Mouse (Mus musculus) left cerebral cortex, postnatal 10 days (tissue): Measurements from ENCODE around the gene Tyk2. TPM values are rescaled to one million over a fixed set of nuclear protein-coding genes. Genes with fewer than 3 reads are reported as not detected.

Experiments
- DNase-seq, 2 experiments: peaks; one replicate each; pipeline ENCODE4 v3.0.0; 2021 to 2022; ENCODE audit warnings: low spot score in 2 of 2, mixed read lengths in 1 of 2; ENCODE audit errors: extremely low spot score in 1 of 2
- intact Hi-C: fragments of 180-260 bp; cut with DNase I; formaldehyde crosslinking; loops from one replicate; pipeline ENCODE4 v1.15.1; 2025
- microRNA-seq: library from miRNA; unstranded; fragments of <30 nt; microRNA quantifications from one replicate; pipeline ENCODE4 v1.2.0, GENCODE M21; 2022
- total RNA-seq, 2 experiments: library from RNA; stranded (reverse); gene quantifications; 2 replicates each; pipeline ENCODE4 v1.2.3; 2021

Tyk2 gene
- total RNA-seq, 2 experiments from 2014 or later = 11.2 to 13.2 TPM

GRCm38 (mm10) chr9:21083324-21083723 is 47.7 kb downstream of the Tyk2 start:
- intact Hi-C loops = no loop called here

DNA sequence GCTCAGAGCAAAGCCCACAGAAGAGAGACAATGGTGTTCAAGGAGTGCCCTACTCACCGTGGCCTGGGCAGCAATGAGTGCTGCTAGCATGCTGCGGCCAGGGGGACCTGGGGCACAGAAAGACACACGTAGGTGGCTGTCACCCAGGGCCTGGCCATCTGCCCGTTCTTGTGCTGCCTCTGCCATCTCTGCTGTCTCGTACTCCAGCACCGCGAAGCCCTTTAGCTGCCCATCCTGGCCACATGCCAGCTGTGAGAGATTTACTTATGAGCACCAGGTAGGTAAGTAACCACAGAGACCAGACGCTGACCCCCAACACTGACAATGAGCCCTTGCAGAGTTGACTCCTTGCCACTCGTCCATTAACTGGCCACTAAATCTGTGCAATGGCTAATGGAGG is 49.9 kb downstream of the Tyk2 start:
- no peak for DNase-seq
- intact Hi-C loops = no loop called here

More at GRCm38 (mm10) chr9:21083324-21083723, 47.7 kb downstream of the Tyk2 start:
- no peak for DNase-seq

DNA sequence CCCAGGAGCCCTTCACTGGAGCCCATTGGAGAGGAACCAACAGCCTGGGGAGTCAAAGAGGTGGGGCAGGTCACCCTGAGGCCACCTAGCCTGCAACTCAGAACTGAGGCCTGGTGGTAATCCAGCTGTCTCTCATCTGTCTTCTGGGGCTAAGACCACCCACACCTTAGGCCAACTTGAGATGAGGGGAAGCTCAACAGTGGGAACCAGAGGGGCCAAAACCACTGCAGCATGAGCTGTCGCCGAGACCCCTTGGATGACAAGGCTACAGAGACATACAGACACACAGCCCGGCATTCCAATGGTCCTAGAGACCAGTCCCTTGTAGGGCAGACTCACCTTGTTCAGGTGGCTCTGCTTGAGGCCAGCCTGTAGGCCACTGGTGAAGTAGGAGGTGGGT is 55.4 kb downstream of the Tyk2 start:
- no peak for DNase-seq
- intact Hi-C loops = no loop called here

DNA sequence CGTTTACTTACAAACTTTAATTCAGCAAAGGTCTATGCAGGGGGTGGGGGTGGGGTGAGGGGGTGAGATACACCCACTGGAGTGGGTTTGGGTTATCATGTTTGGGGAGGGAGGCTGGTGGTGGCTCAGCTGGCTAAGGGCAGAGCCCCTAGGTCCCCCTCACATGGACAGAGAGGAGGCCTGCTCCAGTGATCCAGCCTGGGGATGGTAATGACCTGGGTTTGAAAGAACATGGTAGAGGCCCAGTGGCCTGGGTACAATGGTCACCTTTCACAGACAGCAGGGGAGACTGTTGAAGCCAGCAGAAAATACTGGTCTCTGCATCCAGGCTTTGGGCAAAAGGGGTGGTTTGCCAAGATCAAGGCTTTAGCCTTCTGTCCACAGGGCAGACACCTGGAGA is 56.9 kb downstream of the Tyk2 start:
- intact Hi-C loops = loop anchor here (5.0 kb wide), 1 partner anchor 42 kb away; the partner anchor contains the start of gene Icam5
- no peak for DNase-seq

DNA sequence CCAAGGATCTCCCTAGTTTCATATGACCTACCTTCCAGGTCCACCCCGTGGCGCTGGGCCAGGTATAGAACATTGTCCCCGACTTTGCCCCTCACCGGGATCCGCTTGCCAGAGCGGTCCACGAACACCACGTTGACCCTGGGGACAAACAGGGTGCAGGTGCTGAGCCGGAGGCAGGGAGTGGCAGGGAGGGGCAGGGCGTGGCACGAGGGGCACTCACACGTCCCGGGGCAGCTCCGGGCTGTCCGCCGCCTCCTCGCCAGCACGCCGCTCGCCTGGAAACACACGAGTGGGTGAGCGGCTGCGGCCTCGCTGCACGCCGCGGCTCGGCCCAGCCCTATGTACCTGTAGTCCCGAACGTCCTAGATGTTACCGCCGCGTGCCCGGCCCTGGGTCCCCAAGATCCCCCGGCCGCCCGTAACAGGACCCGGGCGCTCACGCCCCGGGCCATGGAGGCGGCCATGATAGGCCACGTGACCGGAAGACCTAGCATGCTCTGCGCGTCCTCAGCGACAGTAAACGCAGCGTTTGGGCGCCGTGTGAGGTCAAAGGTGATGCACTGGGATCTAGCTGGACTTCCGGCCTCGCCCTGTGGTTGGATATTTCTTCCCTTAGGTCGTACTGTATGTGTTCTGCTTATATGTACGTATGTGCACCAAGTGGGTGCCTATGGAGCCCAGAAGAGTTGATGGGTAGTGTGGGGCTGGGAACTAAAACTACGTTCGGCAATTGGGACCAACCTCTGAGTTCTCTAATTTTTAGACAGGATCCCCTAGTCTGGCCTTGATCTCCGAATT is 57.8 kb downstream of the Tyk2 start, which contains the start of the genes Gm49373 and Fdx1l:
Gene Gm49373 (minus strand): TSS at position 53 of the 797 bp plus-strand sequence.
Gene Fdx1l (minus strand): TSS at position 571 of the 797 bp plus-strand sequence.
- DNase-seq = peak; percentile 90 to 95
- intact Hi-C loops = loop anchor here (5.0 kb wide), 1 partner anchor 41 kb away; the partner anchor contains the start of gene Icam5

- no peak for DNase-seq
Measured at GRCm38 (mm10) chr9:21072641-21073040, 58.4 kb downstream of the Tyk2 start.

DNA sequence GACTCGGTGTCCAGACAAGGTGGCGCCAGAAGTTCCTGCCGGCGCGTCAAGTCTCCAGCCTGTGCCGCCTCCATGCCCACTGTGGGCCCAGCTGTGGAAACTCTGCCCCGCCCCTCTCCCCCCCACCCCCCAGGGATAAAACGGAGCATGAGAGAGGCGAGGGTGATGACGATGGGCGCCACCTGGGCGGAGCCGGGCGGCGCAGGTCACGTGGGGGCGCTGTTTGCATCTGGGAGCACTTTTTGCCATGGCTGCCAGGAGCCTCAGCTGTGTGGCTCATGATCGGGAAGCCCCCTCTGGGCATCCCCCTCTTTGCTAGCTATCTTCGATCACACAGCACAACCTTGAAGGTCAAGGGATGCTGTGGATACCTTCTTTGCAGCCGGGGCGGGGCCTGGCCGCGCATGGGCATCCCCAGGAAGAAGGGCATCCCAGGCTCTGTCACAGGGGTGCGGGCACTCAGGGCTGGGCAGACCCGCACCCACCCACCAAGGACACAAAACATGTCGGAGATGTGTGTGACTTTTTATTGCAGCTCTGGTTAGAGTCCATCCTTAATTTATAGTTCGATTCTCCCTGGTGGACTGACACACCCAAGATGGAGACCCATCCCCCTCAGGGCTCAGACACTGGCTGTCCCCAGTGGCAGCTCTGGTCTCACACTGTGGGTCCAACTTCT is 63.9 kb downstream of the Tyk2 start, which contains the start of gene Zglp1:
Gene Zglp1 (minus strand): TSS at position 88 of the 679 bp plus-strand sequence.
- DNase-seq = no peak
- intact Hi-C loops = no loop called here

More at GRCm38 (mm10) chr9:21072641-21073040, 58.4 kb downstream of the Tyk2 start:
- intact Hi-C loops = loop anchor here (5.0 kb wide), 1 partner anchor 40 kb away; the partner anchor contains the start of gene Icam5

DNA sequence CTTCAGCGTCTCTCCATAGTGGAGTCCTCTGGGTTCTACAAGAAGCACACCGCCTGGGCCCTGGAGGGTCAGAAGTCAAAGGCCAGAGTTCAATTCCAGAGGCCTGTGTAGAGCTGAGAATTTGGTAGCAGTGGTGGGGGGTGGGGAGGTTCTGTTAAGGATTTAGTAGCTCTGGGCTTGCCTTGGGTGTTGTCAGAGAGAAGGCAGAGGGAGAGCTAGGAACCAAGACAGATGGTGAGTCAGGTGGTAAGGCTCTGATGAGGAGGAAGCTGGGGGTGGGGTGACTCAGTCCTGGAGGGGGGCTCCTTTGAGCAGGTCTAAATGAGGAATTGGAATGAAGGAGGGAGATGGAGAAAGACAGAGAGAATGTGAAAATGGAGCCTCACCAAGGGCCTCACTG is 68.1 kb downstream of the Tyk2 start:
- peak in 1 of 2 experiments; percentile 59 for DNase-seq
- intact Hi-C loops = no loop called here

Small RNA genes lying within 50 kb of the gene (microRNA-seq; reads per million reads assigned to microRNA genes)
- gene Mir7082 = 1.1 reads per million

Other genes with a start within 250 kb of the Tyk2 start
- 10 to 100 TPM; 27.8 to 30.0 TPM for gene Ppan, start 243.1 kb downstream of the Tyk2 start, total RNA-seq
- 100 to 1,000 TPM; 120 to 127 TPM for gene Eif3g, start 232.6 kb downstream of the Tyk2 start, total RNA-seq
- 10 to 100 TPM; 51.1 to 54.7 TPM for gene Dnmt1, start 171.4 kb downstream of the Tyk2 start, total RNA-seq
- 1 to 10 TPM; 1.5 to 1.6 TPM for gene S1pr2, start 154.5 kb downstream of the Tyk2 start, total RNA-seq
- gene Mrpl4, start 128.5 kb downstream of the Tyk2 start, total RNA-seq = 10 to 100 TPM; 53.3 to 56.0 TPM
- 1 to 10 TPM; 3.1 to 3.3 TPM for gene Icam1, start 115.3 kb downstream of the Tyk2 start, total RNA-seq
- under 1 TPM in 1 of 2 experiments, not detected in 1; 0.63 TPM for gene Icam4, start 101.9 kb downstream of the Tyk2 start, total RNA-seq
- gene Icam5, start 99.2 kb downstream of the Tyk2 start, total RNA-seq = 100 to 1,000 TPM; 204 to 220 TPM
- gene Zglp1, start 64.2 kb downstream of the Tyk2 start, total RNA-seq = under 1 TPM in 1 of 2 experiments, not detected in 1; 0.97 TPM
- 1 to 10 TPM in 1 of 2 experiments, not detected in 1; 1.1 TPM for gene Gm49373, start 58.1 kb downstream of the Tyk2 start, total RNA-seq
- 10 to 100 TPM; 48.1 to 53.0 TPM for gene Fdx1l, start 57.6 kb downstream of the Tyk2 start, total RNA-seq
- gene Gm38431, start 39.2 kb downstream of the Tyk2 start, total RNA-seq = 1 to 10 TPM; 2.1 to 3.2 TPM
- 10 to 100 TPM; 31.2 to 31.4 TPM for gene Raver1, start 39.2 kb downstream of the Tyk2 start, total RNA-seq
- gene Cdc37, start 18.7 kb upstream of the Tyk2 start, total RNA-seq = 100 to 1,000 TPM; 127 to 129 TPM
- gene Pde4a, start 34.5 kb upstream of the Tyk2 start, total RNA-seq = 10 to 100 TPM; 65.6 to 67.5 TPM
- gene Keap1, start 108.1 kb upstream of the Tyk2 start, total RNA-seq = 10 to 100 TPM; 47.9 to 50.8 TPM
- 1 to 10 TPM; 2.2 to 2.3 TPM for gene S1pr5, start 117.2 kb upstream of the Tyk2 start, total RNA-seq
- gene Atg4d, start 134.1 kb upstream of the Tyk2 start, total RNA-seq = 10 to 100 TPM; 29.7 to 33.9 TPM
- 10 to 100 TPM; 34.4 to 39.4 TPM for gene Kri1, start 156.7 kb upstream of the Tyk2 start, total RNA-seq
- gene Cdkn2d, start 160.2 kb upstream of the Tyk2 start, total RNA-seq = 10 to 100 TPM; 66.6 to 73.9 TPM
- gene Ap1m2, start 181.1 kb upstream of the Tyk2 start, total RNA-seq = 1 to 10 TPM; 1.1 to 1.9 TPM
- gene Slc44a2, start 189.5 kb upstream of the Tyk2 start, total RNA-seq = 10 to 100 TPM; 66.4 to 67.7 TPM
- gene Ilf3, start 236.6 kb upstream of the Tyk2 start, total RNA-seq = 10 to 100 TPM; 88.4 to 89.2 TPM